Mouse (Mus musculus): Measurements from ENCODE around the gene Krt15. TPM values are rescaled to one million over a fixed set of nuclear protein-coding genes. Genes with fewer than 3 reads are reported as not detected.

The Krt15 gene
- total RNA-seq, 4 experiments from 2014 or later = not detected

GRCm38 (mm10) chr11:100121466-100121865 is 14.3 kb downstream of the Krt15 start, which contains the start of gene Krt13:
Gene Krt13 (minus strand): TSS chr11:100121566.
- DNase-seq = no peak

GRCm38 (mm10) chr11:100120331-100120730 is 15.4 kb downstream of the Krt15 start:
- DNase-seq = no peak

- DNase-seq = peak; percentile 54
Measured at GRCm38 (mm10) chr11:100113742-100114029, 22.0 kb downstream of the Krt15 start.

GRCm38 (mm10) chr11:100112935-100113741 is 22.6 kb downstream of the Krt15 start:
- DNase-seq = no peak

DNA sequence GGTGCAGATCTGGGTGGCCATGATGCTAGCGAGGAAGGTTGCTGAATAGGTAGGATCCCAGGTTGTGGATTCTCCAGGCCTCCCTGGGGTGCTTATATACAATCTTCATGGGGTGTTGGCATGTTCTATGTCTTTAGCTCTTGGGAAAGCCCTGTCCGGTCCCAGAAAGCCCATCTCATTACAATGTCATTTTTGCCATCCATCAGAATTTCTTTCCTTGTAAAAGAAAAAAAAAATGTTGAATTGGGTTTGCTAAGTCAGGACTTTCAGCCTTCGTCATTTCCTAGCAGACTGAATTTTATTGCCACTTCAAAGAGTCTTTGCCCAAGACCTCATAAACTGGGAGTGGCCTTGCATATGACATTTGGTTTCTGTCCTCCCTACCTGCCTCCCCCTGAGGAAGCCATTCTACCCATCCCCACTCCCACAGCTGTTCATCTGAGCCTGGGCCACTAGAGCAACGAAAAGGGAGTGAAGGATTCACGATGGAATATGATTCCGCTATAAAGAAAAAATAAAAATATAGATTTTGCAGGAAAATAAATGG is 30.1 kb downstream of the Krt15 start, which contains the start of gene Krt36:
Gene Krt36, minus strand, starts transcription at position 51 of the 547 bp plus-strand sequence.
- no peak for DNase-seq

DNA sequence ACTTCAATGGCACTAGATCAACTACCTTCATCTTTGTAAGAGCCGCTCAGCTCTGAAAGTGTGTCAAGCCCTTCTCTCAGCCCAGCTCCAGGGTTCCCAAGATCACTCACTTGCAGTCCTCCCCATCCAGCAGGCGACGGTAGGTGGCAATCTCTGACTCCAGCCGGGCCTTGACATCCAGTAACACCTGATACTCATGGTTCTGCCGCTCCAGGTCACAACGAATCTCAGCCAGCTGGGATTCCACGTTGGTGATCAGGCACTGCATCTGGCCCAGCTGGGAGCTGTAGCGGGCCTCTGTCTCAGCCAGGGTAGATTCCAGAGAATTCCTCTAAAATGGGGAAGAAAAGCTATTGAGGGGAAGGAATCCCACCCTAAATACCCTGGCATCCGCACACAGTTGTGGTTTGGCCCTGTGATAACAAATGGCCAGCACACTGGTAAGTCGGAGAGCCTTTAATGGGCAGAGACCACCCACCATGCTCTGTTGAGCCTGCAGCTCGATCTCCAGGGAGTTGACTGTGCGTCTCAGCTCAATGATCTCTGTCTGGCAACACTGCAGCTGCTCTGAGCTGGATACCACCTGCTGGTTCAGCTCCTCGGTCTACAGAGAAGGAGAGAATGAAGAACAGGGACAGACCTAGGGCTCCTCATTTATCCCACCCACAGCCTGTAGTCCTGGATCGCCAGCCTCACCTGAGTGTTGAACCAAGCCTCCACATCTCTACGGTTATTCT is 32.9 kb downstream of the Krt15 start:
- DNase-seq = no peak

GRCm38 (mm10) chr11:100100391-100100790 is 35.3 kb downstream of the Krt15 start:
- DNase-seq = no peak

- DNase-seq = no peak
Measured at GRCm38 (mm10) chr11:100097819-100098218, 37.9 kb downstream of the Krt15 start.

- no peak for DNase-seq
Measured at GRCm38 (mm10) chr11:100096141-100096540, 39.6 kb downstream of the Krt15 start, which contains the start of gene Krt35. Gene Krt35 (minus strand): TSS chr11:100096241.

GRCm38 (mm10) chr11:100088378-100089025 is 47.2 kb downstream of the Krt15 start:
- no peak for DNase-seq

DNA sequence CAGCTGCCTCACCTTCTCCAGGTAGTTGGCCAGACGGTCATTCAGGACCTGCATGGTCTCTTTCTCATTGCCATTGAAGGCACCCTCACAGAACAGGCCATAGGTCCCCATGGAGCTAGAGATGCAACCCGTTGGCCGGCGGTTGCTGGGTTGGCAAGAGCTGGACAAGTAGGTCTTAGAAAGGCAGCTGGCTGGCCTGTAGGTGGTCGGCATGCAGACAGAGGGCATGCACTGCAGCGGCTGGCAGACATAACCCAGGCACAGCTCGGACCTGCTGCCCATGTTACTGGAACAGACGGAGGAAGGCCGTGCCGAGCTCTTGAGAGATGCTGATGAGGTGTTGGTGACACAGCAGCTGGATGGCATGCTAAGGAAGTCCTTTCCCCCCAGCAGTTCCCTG is 47.9 kb downstream of the Krt15 start, which contains the start of gene Krt32:
Gene Krt32, minus strand, starts transcription at position 366 of the 400 bp plus-strand sequence.
- no peak for DNase-seq

Other genes starting within 250 kb of the Krt15 start
- not detected for gene Krtap31-1, start 228.0 kb downstream of the Krt15 start, total RNA-seq (2022)
- not detected for gene Gm11565, start 221.2 kb downstream of the Krt15 start, total RNA-seq (2022)
- not detected for gene Krtap31-2, start 199.6 kb downstream of the Krt15 start, total RNA-seq (2022)
- not detected for gene Krtap9-5, start 187.5 kb downstream of the Krt15 start, total RNA-seq (2022)
- not detected for gene Krtap29-1, start 156.9 kb downstream of the Krt15 start, total RNA-seq (2022)
- not detected for gene Krtap16-1, start 149.3 kb downstream of the Krt15 start, total RNA-seq (2022)
- not detected for gene Krtap17-1, start 141.9 kb downstream of the Krt15 start, total RNA-seq (2022)
- gene Krt33a, start 119.7 kb downstream of the Krt15 start, total RNA-seq (2022) = not detected
- gene Krt33b, start 106.1 kb downstream of the Krt15 start, total RNA-seq (2022) = not detected
- not detected for gene Krt34, start 94.4 kb downstream of the Krt15 start, total RNA-seq (2022)
- gene Krt31, start 85.4 kb downstream of the Krt15 start, total RNA-seq (2022) = not detected
- gene Krt32, start 47.7 kb downstream of the Krt15 start, total RNA-seq (2022) = not detected
- not detected for gene Krt35, start 39.7 kb downstream of the Krt15 start, total RNA-seq (2022)
- under 1 TPM in 2 of 4 experiments, not detected in 2; 0.31 to 0.40 TPM for gene Krt36, start 30.3 kb downstream of the Krt15 start, total RNA-seq (2022)
- gene Krt13, start 14.4 kb downstream of the Krt15 start, total RNA-seq (2022) = not detected
- 1 to 10 TPM; 1.3 to 4.2 (median 3.7) TPM for gene Krt19, start 12.7 kb upstream of the Krt15 start, total RNA-seq (2022)
- under 1 TPM in 1 of 4 experiments, not detected in 3; 0.11 TPM for gene Krt9, start 57.3 kb upstream of the Krt15 start, total RNA-seq (2022)
- gene Krt14, start 71.6 kb upstream of the Krt15 start, total RNA-seq (2022) = under 1 TPM in 2 of 4 experiments, not detected in 2; 0.22 to 0.27 TPM
- not detected for gene Krt16, start 113.0 kb upstream of the Krt15 start, total RNA-seq (2022)
- gene Krt17, start 125.1 kb upstream of the Krt15 start, total RNA-seq (2022) = not detected
- not detected for gene Krt42, start 133.9 kb upstream of the Krt15 start, total RNA-seq (2022)
- 1,000 to 10,000 TPM in 3 of 4 experiments, 100 to 1,000 TPM in 1; 987 to 1,365 (median 1,077) TPM for gene Eif1, start 184.0 kb upstream of the Krt15 start, total RNA-seq (2022)
- not detected for gene Gast, start 198.5 kb upstream of the Krt15 start, total RNA-seq (2022)
- gene Hap1, start 220.2 kb upstream of the Krt15 start, total RNA-seq (2022) = 100 to 1,000 TPM in 2 of 4 experiments, 10 to 100 TPM in 2; 50.2 to 117 (median 83.7) TPM